Mouse (Mus musculus) hindbrain, embryonic 10.5 days (tissue): Measurements from ENCODE around the gene 1810062G17Rik. TPM values are rescaled to one million over a fixed set of nuclear protein-coding genes. Genes with fewer than 3 reads are reported as not detected.

ENCODE experiments used
- DNase-seq: peaks from one replicate; pipeline ENCODE4 v3.0.0-alpha.2; 2017; ENCODE audit warnings: low spot score
- H3K27ac ChIP-seq: fragments of 300-500 bp; sonication (generic); 2 replicates; pipeline ENCODE4 v1.5.1; 2016; ENCODE audit warnings: mild to moderate bottlenecking, moderate library complexity
- H3K27me3 ChIP-seq: fragments of 300-500 bp; sonication (generic); 2 replicates; pipeline ENCODE4 v1.6.1; 2016; ENCODE audit warnings: mild to moderate bottlenecking; ENCODE audit not compliant: poor library complexity, insufficient read depth, severe bottlenecking
- H3K36me3 ChIP-seq: fragments of 300-500 bp; sonication (generic); 2 replicates; pipeline ENCODE4 v1.6.1; 2016; ENCODE audit warnings: mild to moderate bottlenecking, moderate library complexity
- H3K4me1 ChIP-seq: fragments of 300-500 bp; sonication (generic); replicated peaks from 2 replicates; pipeline ENCODE4 v1.6.1; 2016; ENCODE audit warnings: mild to moderate bottlenecking
- H3K4me3 ChIP-seq: fragments of 300-500 bp; sonication (generic); 2 replicates; pipeline ENCODE4 v1.5.1; 2016; ENCODE audit warnings: mild to moderate bottlenecking, moderate library complexity
- H3K9me3 ChIP-seq: fragments of 300-500 bp; sonication (generic); 2 replicates; pipeline ENCODE4 v1.6.1; 2016; ENCODE audit warnings: mild to moderate bottlenecking, moderate library complexity
- WGBS: fragments of 180-500 bp; shearing (Covaris S2); methylation state at CpG from one replicate; pipeline ENCODE4 v1.1.7; 2016; 5-methylcytosine and 5-hydroxymethylcytosine counted together
- polyA plus RNA-seq: library from polyadenylated mRNA; unstranded; fragments of >200 nt; fragmentation: Nextera tagmentation; extraction: Ambion mirVana; gene quantifications from 2 replicates; pipeline ENCODE4 v1.2.1, GENCODE M21; 2016

Gene 1810062G17Rik
- polyA plus RNA-seq, 1 experiment from 2014 or later: 0.63 TPM

GRCm38 (mm10) chr3:36496746-36497145 lies 21.0 kb downstream of the 1810062G17Rik start:
- 20% methylated on average over 14 of the region's 14 CpGs for WGBS
- peaks cover 8% of the 10 kb centered on the region for H3K27me3 ChIP-seq

GRCm38 (mm10) chr3:36498224-36498623 lies 22.5 kb downstream of the 1810062G17Rik start:
- Histone ChIP-seq H3K4me1 (0 out of 2 replicates have a peak, but pooled peaks cover 3% of the 10 kb centered on the region), H3K27me3 (peaks cover 8% of the 10 kb centered on the region), H3K9me3 (no peaks in the 10 kb centered on the region), H3K4me3 (no peak overlapping the region), H3K27ac (no peak overlapping the region), H3K36me3 (no peaks in the 10 kb centered on the region)
- 93% methylated on average over 6 of the region's 6 CpGs for WGBS
- DNase-seq: no peak

More at GRCm38 (mm10) chr3:36496746-36497145, 21.0 kb downstream of the 1810062G17Rik start:
- no peaks in the 10 kb centered on the region for H3K36me3 ChIP-seq
- H3K9me3 ChIP-seq: no peaks in the 10 kb centered on the region
- peak; percentile 72 for DNase-seq
- H3K27ac ChIP-seq: no peak overlapping the region
- H3K4me3 ChIP-seq: no peak overlapping the region
- H3K4me1 ChIP-seq: 0 out of 2 replicates have a peak, but pooled peaks cover 3% of the 10 kb centered on the region

- H3K36me3 ChIP-seq: no peaks in the 10 kb centered on the region
- H3K4me1 ChIP-seq: 0 out of 2 replicates have a peak, but pooled peaks cover 3% of the 10 kb centered on the region
- no peaks in the 10 kb centered on the region for H3K9me3 ChIP-seq
- no peak for DNase-seq
- no peak overlapping the region for H3K27ac ChIP-seq
- H3K4me3 ChIP-seq: no peak overlapping the region
- 96% methylated on average over 7 of the region's 7 CpGs for WGBS
- H3K27me3 ChIP-seq: peaks cover 8% of the 10 kb centered on the region
Observed at GRCm38 (mm10) chr3:36499418-36499817, 23.7 kb downstream of the 1810062G17Rik start.

GRCm38 (mm10) chr3:36500976-36501375 lies 25.2 kb downstream of the 1810062G17Rik start:
- no peak overlapping the region for H3K4me3 ChIP-seq
- H3K27me3 ChIP-seq: peaks cover 7% of the 10 kb centered on the region
- no peaks in the 10 kb centered on the region for H3K36me3 ChIP-seq
- peaks cover 2% of the 10 kb centered on the region; the same call in 1 of the 2 replicates for H3K4me1 ChIP-seq
- 88% methylated on average over 8 of the region's 8 CpGs for WGBS
- DNase-seq: no peak
- no peak overlapping the region for H3K27ac ChIP-seq
- no peaks in the 10 kb centered on the region for H3K9me3 ChIP-seq

- WGBS: 74% methylated on average over 7 of the region's 7 CpGs
- peaks cover 1% of the 10 kb centered on the region; the same call in 1 of the 2 replicates for H3K27me3 ChIP-seq
- H3K36me3 ChIP-seq: no peaks in the 10 kb centered on the region
- no peak for DNase-seq
- H3K27ac ChIP-seq: no peak overlapping the region
- no peak overlapping the region for H3K4me3 ChIP-seq
- H3K9me3 ChIP-seq: no peaks in the 10 kb centered on the region
- H3K4me1 ChIP-seq: peaks cover 4% of the 10 kb centered on the region; the same call in 1 of the 2 replicates
Observed at GRCm38 (mm10) chr3:36501546-36501945, 25.8 kb downstream of the 1810062G17Rik start.

GRCm38 (mm10) chr3:36505306-36505705 lies 29.6 kb downstream of the 1810062G17Rik start:
- H3K4me1 ChIP-seq: peaks cover 4% of the 10 kb centered on the region; the same call in 1 of the 2 replicates
- 82% methylated on average over 8 of the region's 8 CpGs for WGBS
- no peak for DNase-seq
- H3K27ac ChIP-seq: no peak overlapping the region
- no peak overlapping the region for H3K4me3 ChIP-seq
- no peaks in the 10 kb centered on the region for H3K9me3 ChIP-seq
- H3K36me3 ChIP-seq: no peaks in the 10 kb centered on the region
- no peaks in the 10 kb centered on the region for H3K27me3 ChIP-seq

GRCm38 (mm10) chr3:36505809-36506735 lies 30.3 kb downstream of the 1810062G17Rik start:
- Histone ChIP-seq H3K27ac (no peak overlapping the region), H3K36me3 (no peaks in the 10 kb centered on the region), H3K4me1 (peaks cover 4% of the 10 kb centered on the region; the same call in 1 of the 2 replicates), H3K4me3 (no peak overlapping the region), H3K9me3 (no peaks in the 10 kb centered on the region), H3K27me3 (no peaks in the 10 kb centered on the region)
- 63% methylated on average over 10 of the region's 10 CpGs for WGBS
- DNase-seq: no peak

GRCm38 (mm10) chr3:36511491-36511890 lies 35.8 kb downstream of the 1810062G17Rik start:
- DNase-seq: no peak
- Histone ChIP-seq H3K4me1 (no peaks in the 10 kb centered on the region), H3K4me3 (no peak overlapping the region), H3K27me3 (no peaks in the 10 kb centered on the region), H3K27ac (no peak overlapping the region), H3K36me3 (no peaks in the 10 kb centered on the region), H3K9me3 (no peaks in the 10 kb centered on the region)
- 91% methylated on average over 6 of the region's 6 CpGs for WGBS

- Histone ChIP-seq H3K4me1 (peaks cover 4% of the 10 kb centered on the region), H3K9me3 (no peaks in the 10 kb centered on the region), H3K27me3 (peaks cover 25% of the 10 kb centered on the region), H3K4me3 (no peak overlapping the region), H3K27ac (no peak overlapping the region), H3K36me3 (no peaks in the 10 kb centered on the region)
- 93% methylated on average over 9 of the region's 9 CpGs for WGBS
- no peak for DNase-seq
Observed at GRCm38 (mm10) chr3:36516196-36516595, 40.5 kb downstream of the 1810062G17Rik start.

- H3K27me3 ChIP-seq: peaks cover 48% of the 10 kb centered on the region
Observed at GRCm38 (mm10) chr3:36521073-36522060, 45.6 kb downstream of the 1810062G17Rik start, which contains the start of gene Gm11549. Gene Gm11549, minus strand, starts transcription at chr3:36521813.

GRCm38 (mm10) chr3:36522137-36522536 lies 46.4 kb downstream of the 1810062G17Rik start:
- H3K27me3 ChIP-seq: peaks cover 48% of the 10 kb centered on the region
- DNase-seq: no peak
- H3K9me3 ChIP-seq: no peaks in the 10 kb centered on the region
- no peaks in the 10 kb centered on the region for H3K36me3 ChIP-seq
- WGBS: 4% methylated on average over 4 of the region's 4 CpGs
- H3K4me1 ChIP-seq: peaks cover 15% of the 10 kb centered on the region
- H3K27ac ChIP-seq: no peak overlapping the region
- H3K4me3 ChIP-seq: peak overlapping the region; percentile 65; the same call in 1 of the 2 replicates

More at GRCm38 (mm10) chr3:36521073-36522060, 45.6 kb downstream of the 1810062G17Rik start, which contains the start of gene Gm11549:
- WGBS: under 1% methylated on average over 51 of the region's 51 CpGs
- Histone ChIP-seq H3K4me1 (peaks cover 15% of the 10 kb centered on the region), H3K4me3 (peak within 1 kb of the TSS; percentile 65), H3K36me3 (no peaks in the 10 kb centered on the region), H3K9me3 (no peaks in the 10 kb centered on the region), H3K27ac (peak within 1 kb of the TSS; percentile 67)
- peak; percentile 50 for DNase-seq

- Histone ChIP-seq H3K27me3 (peaks cover 41% of the 10 kb centered on the region), H3K9me3 (no peaks in the 10 kb centered on the region), H3K36me3 (no peaks in the 10 kb centered on the region), H3K4me3 (no peak overlapping the region), H3K27ac (no peak overlapping the region), H3K4me1 (peaks cover 15% of the 10 kb centered on the region)
- no peak for DNase-seq
- 88% methylated on average over 3 of the region's 3 CpGs for WGBS
Observed at GRCm38 (mm10) chr3:36524466-36524865, 48.7 kb downstream of the 1810062G17Rik start.
